Comparison of ENCODE assay signal across 17 mouse cellular contexts in genomic region chr6:46563470-46563869, GRCm38 (mm10).
"Had no signal": no experiment of that assay in that cellular context is flagged by ENCODE, and none has a peak within 500 bp of the region (broad histone marks: within the 10 kb centered on the region; RNA-seq: fewer than 3 reads in every experiment).

No protein-coding gene starts in this region.

- DNase-seq: left cerebral cortex, postnatal 4 days; liver; liver, embryonic 13.5 days; liver, postnatal 0 days; lung, adult 18-20 months; lung, adult 2 months; lung, embryonic 14.5 days; lung, postnatal 10 days; lung, postnatal 14 days; lung, postnatal 36 days; lung, postnatal 4 days; midbrain, embryonic 14.5 days had no signal

- ATAC-seq: liver, embryonic 12.5 days; liver, postnatal 0 days; lung, postnatal 0 days; midbrain, embryonic 13.5 days; midbrain, embryonic 15.5 days; midbrain, embryonic 16.5 days had no signal
